Mouse (Mus musculus) left cerebral cortex, postnatal 25 days (tissue): ENCODE results near the gene Zfp174. TPM values are rescaled to one million over a fixed set of nuclear protein-coding genes. Genes with fewer than 3 reads are reported as not detected.
A peak's percentile ranks its signal among the peaks of the same experiment; 100 is the strongest.

Experiments used
- DNase-seq, 2 experiments: peaks; one replicate each; pipeline ENCODE4 v3.0.0; 2022; ENCODE audit warnings: low spot score in 2 of 2, mixed read lengths in 1 of 2
- intact Hi-C: fragments of 180-260 bp; cut with DNase I; formaldehyde crosslinking; loops from one replicate; pipeline ENCODE4 v1.15.1; 2025
- total RNA-seq, 2 experiments: library from RNA; stranded (reverse); gene quantifications; 2 replicates each; pipeline ENCODE4 v1.2.3; 2021

The Zfp174 gene
- total RNA-seq, 2 experiments from 2014 or later: 4.7 to 5.0 TPM

- peak; percentile 84 to 90 for DNase-seq
- intact Hi-C loops: loop anchor here (1.0 kb wide), 1 partner anchor 12 kb away; the partner anchor contains the start of genes Gm20695 and Zfp597
Measured at GRCm38 (mm10) chr16:3872216-3873047, 25.4 kb downstream of the Zfp174 start, which contains the start of gene Naa60. Naa60 (plus strand) TSS chr16:3872375.

DNA sequence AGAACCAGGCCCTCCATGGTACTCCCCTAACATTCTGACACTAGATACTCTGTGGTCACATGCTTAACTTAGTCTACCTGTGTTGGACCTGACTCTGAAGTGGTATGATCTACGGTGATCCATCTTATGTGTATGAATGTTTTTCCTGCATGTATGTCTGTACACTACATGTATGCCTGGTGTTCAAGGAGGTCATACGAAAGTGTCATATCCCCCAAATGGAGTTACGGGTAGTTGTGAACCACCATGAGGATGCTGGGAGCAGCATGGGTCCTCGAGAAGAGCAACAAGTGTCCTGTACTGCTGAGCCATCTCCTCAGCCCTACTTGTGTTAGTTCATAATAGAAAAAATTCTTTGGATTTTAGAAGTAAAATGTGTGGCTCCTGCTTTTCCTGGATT is 29.3 kb downstream of the Zfp174 start:
- intact Hi-C loops: no loop called here
- DNase-seq: no peak

DNA sequence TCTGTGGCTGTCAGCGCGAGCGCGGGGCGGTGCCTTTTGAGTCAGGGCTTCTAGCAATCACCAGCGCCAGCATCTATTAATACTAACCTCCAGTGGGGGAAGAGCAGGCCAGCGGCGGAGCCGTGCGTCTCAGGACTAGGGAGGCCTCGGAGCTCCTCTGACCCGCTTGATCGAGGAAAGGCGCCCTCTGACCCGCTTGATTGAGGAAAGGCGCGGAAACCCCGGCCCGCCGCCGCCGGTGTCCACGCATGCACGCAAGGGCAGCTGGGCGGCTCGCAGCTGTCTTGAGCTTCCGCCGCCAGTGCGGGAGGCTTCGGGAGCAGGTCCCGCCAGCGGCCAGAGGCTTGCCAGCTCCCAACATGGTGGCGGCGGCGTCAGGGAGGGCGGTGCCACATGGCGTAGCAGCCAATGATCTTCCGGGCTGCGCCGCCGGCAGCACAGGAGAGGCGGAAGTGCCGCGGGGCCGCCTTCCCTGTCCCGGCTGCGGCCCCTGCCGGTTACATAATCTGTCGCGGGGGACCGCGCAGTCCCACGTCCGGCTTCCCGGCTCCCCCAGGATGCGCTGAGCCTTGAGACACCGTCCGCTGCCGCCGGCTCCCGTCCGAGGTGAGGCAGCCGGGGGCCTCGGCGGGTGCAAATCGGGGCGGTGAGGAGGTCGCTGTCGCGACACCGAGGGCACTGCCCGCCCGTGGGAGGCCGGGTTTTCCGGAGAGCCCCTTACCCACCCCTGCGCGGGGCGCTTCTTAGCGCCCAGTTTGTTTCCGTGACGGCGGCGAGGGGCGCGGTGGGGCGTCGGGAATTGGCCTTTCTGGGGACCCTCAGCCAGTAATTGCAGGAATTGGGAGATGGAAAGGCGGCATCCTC is 37.4 kb downstream of the Zfp174 start, which contains the start of the genes Zfp597 and Gm20695:
TSS of gene Zfp597 (minus strand) at position 361 of the 864 bp plus-strand sequence.
TSS of gene Gm20695 (plus strand) at position 448 of the 864 bp plus-strand sequence.
- intact Hi-C loops: loop anchor here (1.0 to 10.0 kb wide), 3 partner anchors 12 to 140 kb away; partner anchors contain the start of genes 1700037C18Rik, Cluap1, Naa60 and Zfp263
- peak; percentile 95 to 96 for DNase-seq

DNA sequence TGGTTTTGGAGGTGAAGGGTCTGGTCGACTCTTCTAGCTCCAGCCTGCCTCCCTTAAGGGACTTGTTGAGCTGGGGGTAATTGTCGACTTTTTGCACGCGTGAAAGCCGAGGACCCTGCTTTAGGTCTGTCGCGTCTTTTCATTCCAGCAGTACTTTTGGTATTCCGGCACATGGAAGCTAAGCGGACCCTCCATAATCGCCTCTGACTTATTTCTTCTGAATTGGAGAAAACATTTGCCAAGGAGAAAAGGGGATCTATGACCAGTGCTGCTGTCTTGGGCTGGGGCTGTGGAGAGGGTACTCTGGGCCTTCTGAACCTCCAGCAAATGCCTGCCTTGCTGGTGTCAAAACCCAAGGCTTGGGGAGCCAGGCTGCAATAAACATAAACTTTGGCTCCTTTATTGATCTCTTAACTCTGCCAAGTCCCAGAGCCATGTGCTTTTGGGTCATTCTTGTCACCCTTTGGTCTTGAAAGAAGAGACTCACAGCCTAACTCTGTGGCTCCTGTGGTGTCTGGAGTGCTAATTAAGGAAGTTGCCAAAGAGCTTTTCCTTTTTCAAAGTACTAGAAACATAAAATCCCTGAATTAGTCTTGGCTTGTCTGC is 38.1 kb downstream of the Zfp174 start:
- intact Hi-C loops: loop anchor here (2.0 to 10.0 kb wide), 2 partner anchors 24 to 140 kb away; partner anchors contain the start of genes 1700037C18Rik, Cluap1 and Zfp263
- peak in 1 of 2 experiments; percentile 22 for DNase-seq

- intact Hi-C loops: no loop called here
- peak in 1 of 2 experiments; percentile 54 for DNase-seq
Measured at GRCm38 (mm10) chr16:3891621-3892295, 44.7 kb downstream of the Zfp174 start.

DNA sequence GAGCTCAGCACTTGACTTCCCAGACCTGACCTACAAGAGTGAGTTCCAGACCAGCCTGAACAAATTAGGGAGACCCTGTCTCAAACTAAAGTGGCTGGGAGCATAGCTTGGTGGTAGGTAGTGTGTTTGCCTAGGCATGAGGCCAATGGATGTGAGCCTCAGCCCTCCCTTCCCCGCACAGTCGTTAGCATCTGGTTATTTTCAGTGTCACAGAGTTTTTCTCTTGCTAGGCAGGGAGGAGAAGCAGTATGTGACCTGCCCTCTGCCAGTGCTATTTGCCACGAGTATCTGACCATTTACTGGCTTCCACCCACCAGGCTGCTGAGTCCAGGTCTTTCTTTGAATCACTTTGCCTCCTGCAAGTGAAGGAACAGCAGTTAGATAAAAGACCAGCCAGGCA is 46.7 kb downstream of the Zfp174 start:
- intact Hi-C loops: no loop called here
- DNase-seq: no peak

- DNase-seq: no peak
- intact Hi-C loops: no loop called here
Measured at GRCm38 (mm10) chr16:3895173-3895792, 48.2 kb downstream of the Zfp174 start.

GRCm38 (mm10) chr16:3896046-3896445 is 49.0 kb downstream of the Zfp174 start:
- DNase-seq: no peak

GRCm38 (mm10) chr16:3896553-3896952 is 49.5 kb downstream of the Zfp174 start:
- DNase-seq: no peak
- intact Hi-C loops: no loop called here

More at GRCm38 (mm10) chr16:3896046-3896445, 49.0 kb downstream of the Zfp174 start:
- intact Hi-C loops: no loop called here

GRCm38 (mm10) chr16:3907471-3907870 is 60.4 kb downstream of the Zfp174 start:
- intact Hi-C loops: no loop called here
- no peak for DNase-seq

Other genes with a start within 250 kb of the Zfp174 start
- not detected for gene Mefv, start 129.2 kb upstream of the Zfp174 start, total RNA-seq
- gene Zfp263, start 103.2 kb upstream of the Zfp174 start, total RNA-seq: 10 to 100 TPM; 14.8 to 19.4 TPM
- gene Olfr15, start 16.4 kb upstream of the Zfp174 start, total RNA-seq: not detected
- 100 to 1,000 TPM; 126 to 140 TPM for gene Naa60, start 25.1 kb downstream of the Zfp174 start, total RNA-seq
- gene Zfp597, start 37.3 kb downstream of the Zfp174 start, total RNA-seq: 10 to 100 TPM; 23.8 to 24.5 TPM
- gene Gm20695, start 37.4 kb downstream of the Zfp174 start, total RNA-seq: under 1 TPM in 1 of 2 experiments, not detected in 1; 0.41 TPM
- gene 1700037C18Rik, start 61.4 kb downstream of the Zfp174 start, total RNA-seq: 10 to 100 TPM in 1 of 2 experiments, 1 to 10 TPM in 1; 4.9 to 11.0 TPM
- gene Cluap1, start 61.5 kb downstream of the Zfp174 start, total RNA-seq: 10 to 100 TPM; 27.0 to 29.9 TPM
- gene Nlrc3, start 129.4 kb downstream of the Zfp174 start, total RNA-seq: 1 to 10 TPM; 1.8 to 2.2 TPM
- gene Slx4, start 156.5 kb downstream of the Zfp174 start, total RNA-seq: 10 to 100 TPM; 49.7 to 56.8 TPM
- gene Dnase1, start 189.7 kb downstream of the Zfp174 start, total RNA-seq: not detected
- 10 to 100 TPM; 66.0 to 68.7 TPM for gene Trap1, start 230.6 kb downstream of the Zfp174 start, total RNA-seq